Mouse (Mus musculus): ENCODE results near the gene St6galnac3.
"Not testable (repeated sequence)": the region's sequence is repeated elsewhere in the genome, so short reads cannot be mapped to it uniquely, and the experiment has no call there.

GRCm38 (mm10) chr3:153384651-153385050 is 340.3 kb downstream of the St6galnac3 start:
- not testable (repeated sequence) for TF ChIP-seq POLR2A (IDR thresholded peaks at IDR 0.05; ENCODE audit: borderline replicate concordance, control insufficient read depth, low read depth, low read length); CTCF (IDR thresholded peaks at IDR 0.05; ENCODE audit: control insufficient read depth, insufficient read depth, low read length)

All from bone marrow, adult 2 months (tissue).